Mouse (Mus musculus): ENCODE data around the gene Nlrp4a. TPM values are rescaled to one million over a fixed set of nuclear protein-coding genes. Genes with fewer than 3 reads are reported as not detected.
"Not testable (repeated sequence)": the region's sequence is repeated elsewhere in the genome, so short reads cannot be mapped to it uniquely, and the experiment has no call there.

Nlrp4a gene
- total and polyA plus RNA-seq, 3 experiments = not detected

DNA sequence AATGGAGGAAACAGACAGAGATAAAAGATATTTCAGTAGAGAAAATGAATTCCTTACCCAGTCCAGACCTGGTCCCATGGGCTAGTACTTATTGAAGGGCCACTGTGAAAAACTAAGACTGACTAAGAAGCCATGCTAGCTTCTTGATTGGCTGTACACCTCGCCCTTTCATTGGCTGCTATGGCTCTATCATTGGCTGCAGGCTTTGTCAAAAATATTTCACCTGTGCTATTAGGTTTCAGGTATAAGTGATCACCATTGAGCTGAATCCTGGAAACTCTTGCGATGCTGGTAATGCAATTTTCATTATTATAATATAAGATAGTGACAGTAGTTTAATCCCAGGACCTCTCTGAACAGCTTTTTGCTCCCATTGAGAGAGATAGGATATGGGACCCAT, 31.3 kb upstream of the Nlrp4a start, which contains the start of gene Nlrp9c:
Gene Nlrp9c, minus strand, starts transcription at position 101 of the 400 bp plus-strand sequence.
- DNase-seq (ENCODE audit: extremely low read depth); H3K4me2 ChIP-seq (ENCODE audit: insufficient read depth, low read depth, poor library complexity, severe bottlenecking); H3K36me3 ChIP-seq (replicated peaks in 1 of 2; ENCODE audit: control insufficient read depth in 1 of 2, insufficient read depth in 1 of 2, low read length in 1 of 2); H3K9me3 ChIP-seq (replicated peaks; ENCODE audit: low read length); dilution Hi-C loops (cut with MboI; ENCODE audit: extremely low pct_ligation_motif_present, extremely low pct_unique_long_range_greater_than_20kb, low sequenced_read_pairs); H3K4me1 ChIP-seq (ENCODE audit: control insufficient read depth in 1 of 2, insufficient read depth in 2 of 2); H3K27ac ChIP-seq (ENCODE audit: insufficient read depth, low read depth); H3K79me2 ChIP-seq (replicated peaks; ENCODE audit: control insufficient read depth, extremely low read depth, insufficient read depth, poor library complexity, severe bottlenecking); in situ Hi-C loops (cut with MboI; ENCODE audit: low pct_ligation_motif_present, low pct_unique_long_range_greater_than_20kb, low sequenced_read_pairs); H3K9ac ChIP-seq (ENCODE audit: insufficient read depth, low read depth); H3K27me3 ChIP-seq (replicated peaks); H3K4me3 ChIP-seq (replicated peaks in 1 of 3; ENCODE audit: low read depth in 2 of 3, low read length in 2 of 3, poor library complexity in 1 of 3): not testable (repeated sequence)

DNA sequence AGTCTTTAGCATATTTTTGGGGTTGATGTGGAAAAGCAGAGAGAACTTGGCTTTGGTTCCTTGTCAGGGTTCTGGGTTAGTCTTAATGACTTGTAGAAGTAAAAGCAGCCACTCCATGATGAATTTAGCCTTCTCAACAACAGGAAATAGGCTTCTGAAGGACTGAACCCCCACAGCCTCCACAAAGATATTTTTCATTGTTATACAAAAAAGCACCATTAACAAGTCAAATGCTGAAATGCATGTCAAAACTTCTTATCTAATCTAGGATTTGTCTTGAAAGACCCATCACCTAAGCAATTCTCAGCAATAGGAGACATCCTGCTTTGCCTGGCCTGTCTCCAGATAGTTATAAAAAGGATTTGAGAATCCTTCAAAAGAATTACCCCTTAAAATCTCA, 41.8 kb downstream of the Nlrp4a start:
- TF ChIP-seq RAD21 (IDR thresholded peaks at IDR 0.05; ENCODE audit: low read depth, low read length) (no peak), ZC3H11A (IDR thresholded peaks at IDR 0.05; ENCODE audit: low read depth, low read length) (no peak), MAX (IDR thresholded peaks at IDR 0.05; ENCODE audit: low read length) (no peak), MAFK (IDR thresholded peaks at IDR 0.05; ENCODE audit: insufficient replicate concordance, low read length) (no peak), MXI1 (IDR thresholded peaks at IDR 0.05; ENCODE audit: low read depth, low read length) (no peak), NELFE (IDR thresholded peaks at IDR 0.05; ENCODE audit: low read depth, low read length) (no peak), UBTF (IDR thresholded peaks at IDR 0.05; ENCODE audit: low read depth, low read length) (no peak), JUND (conservative IDR thresholded peaks at IDR 0.05; ENCODE audit: low read depth, low read length) (no peak)
- DNase-seq (ENCODE audit: extremely low read depth) = no peak
- in situ Hi-C loops (cut with MboI; ENCODE audit: low pct_ligation_motif_present, low pct_unique_long_range_greater_than_20kb, low sequenced_read_pairs) (no loop called here), dilution Hi-C loops (cut with MboI; ENCODE audit: extremely low pct_ligation_motif_present, extremely low pct_unique_long_range_greater_than_20kb, low sequenced_read_pairs) (no loop called here)
- Histone ChIP-seq H3K27ac (ENCODE audit: insufficient read depth, low read depth) (no peak overlapping the region), H3K4me1 (ENCODE audit: control insufficient read depth in 1 of 2, insufficient read depth in 2 of 2) (no peaks in the 10 kb centered on the region), H3K4me2 (ENCODE audit: insufficient read depth, low read depth, poor library complexity, severe bottlenecking) (no peak overlapping the region), H3K27me3 (replicated peaks) (no peaks in the 10 kb centered on the region), H3K4me3 (replicated peaks in 1 of 3; ENCODE audit: low read depth in 2 of 3, low read length in 2 of 3, poor library complexity in 1 of 3) (no peak overlapping the region), H3K9me3 (replicated peaks; ENCODE audit: low read length) (no peaks in the 10 kb centered on the region), H3K9ac (ENCODE audit: insufficient read depth, low read depth) (no peak overlapping the region), H3K79me2 (replicated peaks; ENCODE audit: control insufficient read depth, extremely low read depth, insufficient read depth, poor library complexity, severe bottlenecking) (no peaks in the 10 kb centered on the region), H3K36me3 (replicated peaks in 1 of 2; ENCODE audit: control insufficient read depth in 1 of 2, insufficient read depth in 1 of 2, low read length in 1 of 2) (no peaks in the 10 kb centered on the region)

DNA sequence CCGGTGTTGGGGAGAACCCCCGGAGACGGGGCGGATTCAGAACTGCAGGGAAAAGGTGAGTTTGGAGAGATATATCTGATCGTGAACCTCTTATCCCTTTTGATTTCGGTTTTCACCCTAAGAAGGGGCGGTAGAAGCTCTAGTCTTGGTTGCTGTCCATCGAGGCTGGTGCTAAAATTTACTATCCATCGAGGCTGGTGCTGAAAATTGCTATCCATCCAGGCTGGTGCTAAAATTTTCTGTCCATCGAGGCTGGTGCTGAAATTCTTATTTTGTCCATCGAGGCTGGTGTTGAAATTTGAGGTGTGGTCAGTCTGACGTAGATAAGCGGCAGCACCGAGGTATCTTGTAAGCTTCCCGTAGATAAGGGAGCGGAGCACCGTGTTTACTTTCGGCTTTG, 54.6 kb downstream of the Nlrp4a start:
- H3K4me3 ChIP-seq (replicated peaks in 1 of 3; ENCODE audit: low read depth in 2 of 3, low read length in 2 of 3, poor library complexity in 1 of 3); H3K9ac ChIP-seq (ENCODE audit: insufficient read depth, low read depth); DNase-seq (ENCODE audit: extremely low read depth); H3K79me2 ChIP-seq (replicated peaks; ENCODE audit: control insufficient read depth, extremely low read depth, insufficient read depth, poor library complexity, severe bottlenecking); H3K4me2 ChIP-seq (ENCODE audit: insufficient read depth, low read depth, poor library complexity, severe bottlenecking); H3K27ac ChIP-seq (ENCODE audit: insufficient read depth, low read depth); dilution Hi-C loops (cut with MboI; ENCODE audit: extremely low pct_ligation_motif_present, extremely low pct_unique_long_range_greater_than_20kb, low sequenced_read_pairs); in situ Hi-C loops (cut with MboI; ENCODE audit: low pct_ligation_motif_present, low pct_unique_long_range_greater_than_20kb, low sequenced_read_pairs); H3K27me3 ChIP-seq (replicated peaks); H3K9me3 ChIP-seq (replicated peaks; ENCODE audit: low read length); H3K36me3 ChIP-seq (replicated peaks in 1 of 2; ENCODE audit: control insufficient read depth in 1 of 2, insufficient read depth in 1 of 2, low read length in 1 of 2); H3K4me1 ChIP-seq (ENCODE audit: control insufficient read depth in 1 of 2, insufficient read depth in 2 of 2): not testable (repeated sequence)

Other genes with a start within 250 kb of the Nlrp4a start
- not detected in 2 replicates for gene Vmn1r184, start 174.8 kb upstream of the Nlrp4a start, total RNA-seq (2012; rRNA removed)
- not detected in 2 replicates for gene Vmn1r184, start 174.8 kb upstream of the Nlrp4a start, total RNA-seq (2014; rRNA removed)
- gene Vmn1r184, start 174.8 kb upstream of the Nlrp4a start, polyA plus RNA-seq (2012; ENCODE audit: insufficient read length, low read depth) = not detected in 2 replicates
- not detected in 2 replicates for gene Cyp2a4, start 127.9 kb upstream of the Nlrp4a start, total RNA-seq (2012; rRNA removed)
- not detected in 2 replicates for gene Cyp2a4, start 127.9 kb upstream of the Nlrp4a start, total RNA-seq (2014; rRNA removed)
- not detected in 2 replicates for gene Cyp2a4, start 127.9 kb upstream of the Nlrp4a start, polyA plus RNA-seq (2012; ENCODE audit: insufficient read length, low read depth)
- not detected in 2 replicates for gene Nlrp9c, start 31.4 kb upstream of the Nlrp4a start, total RNA-seq (2012; rRNA removed)
- gene Nlrp9c, start 31.4 kb upstream of the Nlrp4a start, total RNA-seq (2014; rRNA removed) = not detected in 2 replicates
- gene Nlrp9c, start 31.4 kb upstream of the Nlrp4a start, polyA plus RNA-seq (2012; ENCODE audit: insufficient read length, low read depth) = not detected in 2 replicates
- not detected in 2 replicates for gene Nlrp9a, start 99.9 kb downstream of the Nlrp4a start, total RNA-seq (2012; rRNA removed)
- gene Nlrp9a, start 99.9 kb downstream of the Nlrp4a start, total RNA-seq (2014; rRNA removed) = not detected in 2 replicates
- gene Nlrp9a, start 99.9 kb downstream of the Nlrp4a start, polyA plus RNA-seq (2012; ENCODE audit: insufficient read length, low read depth) = not detected in 2 replicates
- gene Vmn1r185, start 183.4 kb downstream of the Nlrp4a start, total RNA-seq (2012; rRNA removed) = not detected in 2 replicates
- gene Vmn1r185, start 183.4 kb downstream of the Nlrp4a start, total RNA-seq (2014; rRNA removed) = not detected in 2 replicates
- not detected in 2 replicates for gene Vmn1r185, start 183.4 kb downstream of the Nlrp4a start, polyA plus RNA-seq (2012; ENCODE audit: insufficient read length, low read depth)